Mouse (Mus musculus) testis, adult 2 months (tissue): ENCODE results near the gene Tjap1. TPM values are rescaled to one million over a fixed set of nuclear protein-coding genes. Genes with fewer than 3 reads are reported as not detected.
A peak's percentile ranks its signal among the peaks of the same experiment; 100 is the strongest.

Experiments used
- H3K27ac ChIP-seq: fragments of 200-500 bp; 2 replicates; pipeline ENCODE4 v1.5.1; 2012; ENCODE audit warnings: low read depth, low read length; ENCODE audit not compliant: control insufficient read depth, insufficient read depth
- H3K27me3 ChIP-seq: fragments of 200-500 bp; 2 replicates; pipeline ENCODE4 v1.6.1; 2012; ENCODE audit warnings: mild to moderate bottlenecking, low read length, moderate library complexity; ENCODE audit not compliant: control insufficient read depth, insufficient read depth
- H3K36me3 ChIP-seq: fragments of 200-500 bp; 2 replicates; pipeline ENCODE4 v1.6.1; 2012; ENCODE audit warnings: mild to moderate bottlenecking, low read length; ENCODE audit not compliant: control insufficient read depth, insufficient read depth
- H3K4me1 ChIP-seq: fragments of 200-500 bp; 2 replicates; pipeline ENCODE4 v1.6.1; 2012; ENCODE audit warnings: low read length; ENCODE audit not compliant: control insufficient read depth, insufficient read depth
- H3K4me3 ChIP-seq: fragments of 200-500 bp; 2 replicates; pipeline ENCODE4 v1.5.1; 2012; ENCODE audit warnings: low read depth, mild to moderate bottlenecking, low read length, moderate library complexity, mixed read lengths; ENCODE audit not compliant: control insufficient read depth
- CTCF ChIP-seq: fragments of 200-500 bp; IDR thresholded peaks from 2 replicates; pipeline ENCODE4 v1.5.1; 2012; ENCODE audit warnings: low read depth, mild to moderate bottlenecking, inconsistent platforms, low read length, moderate library complexity; ENCODE audit not compliant: control insufficient read depth, insufficient read depth, insufficient replicate concordance
- POLR2A ChIP-seq: fragments of 200-500 bp; IDR thresholded peaks from 2 replicates; pipeline ENCODE4 v1.6.1; 2012; ENCODE audit warnings: low read depth, mild to moderate bottlenecking, inconsistent platforms, low read length, moderate library complexity; ENCODE audit not compliant: control insufficient read depth
- polyA plus RNA-seq: library from polyadenylated mRNA; depleted of rRNA; stranded (reverse); fragments of >200 nt; gene quantifications from 2 replicates; pipeline ENCODE4 v1.2.3, GENCODE M21; 2012

Tjap1 gene
- polyA plus RNA-seq, 1 experiment, result 33.1 TPM

DNA sequence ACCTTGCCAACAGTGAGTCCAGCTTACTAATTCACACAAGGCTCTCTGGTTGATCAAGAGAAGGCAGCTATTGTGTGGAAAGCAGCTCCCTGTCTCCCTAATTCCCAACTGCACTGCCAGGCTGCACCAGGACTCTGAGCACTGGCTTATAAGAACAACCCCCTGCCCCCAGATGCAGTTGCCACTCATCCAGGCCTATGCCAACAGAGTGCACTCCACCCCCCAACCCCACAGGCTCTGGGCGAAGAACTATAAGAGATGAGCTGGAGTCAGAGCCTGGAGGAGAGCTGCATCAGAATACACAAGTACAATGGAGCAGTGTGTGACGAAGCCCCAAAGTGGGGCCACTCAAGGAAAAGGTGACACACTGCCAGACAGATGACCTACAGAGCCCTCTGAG is 10.8 kb downstream of the Tjap1 start:
- TF ChIP-seq POLR2A (no peak), CTCF (no peak)
- Histone ChIP-seq H3K27ac (no peak overlapping the region), H3K27me3 (no peaks in the 10 kb centered on the region), H3K4me3 (no peak overlapping the region), H3K36me3 (no peaks in the 10 kb centered on the region), H3K4me1 (no peaks in the 10 kb centered on the region; the same call in 1 of the 2 replicates)

DNA sequence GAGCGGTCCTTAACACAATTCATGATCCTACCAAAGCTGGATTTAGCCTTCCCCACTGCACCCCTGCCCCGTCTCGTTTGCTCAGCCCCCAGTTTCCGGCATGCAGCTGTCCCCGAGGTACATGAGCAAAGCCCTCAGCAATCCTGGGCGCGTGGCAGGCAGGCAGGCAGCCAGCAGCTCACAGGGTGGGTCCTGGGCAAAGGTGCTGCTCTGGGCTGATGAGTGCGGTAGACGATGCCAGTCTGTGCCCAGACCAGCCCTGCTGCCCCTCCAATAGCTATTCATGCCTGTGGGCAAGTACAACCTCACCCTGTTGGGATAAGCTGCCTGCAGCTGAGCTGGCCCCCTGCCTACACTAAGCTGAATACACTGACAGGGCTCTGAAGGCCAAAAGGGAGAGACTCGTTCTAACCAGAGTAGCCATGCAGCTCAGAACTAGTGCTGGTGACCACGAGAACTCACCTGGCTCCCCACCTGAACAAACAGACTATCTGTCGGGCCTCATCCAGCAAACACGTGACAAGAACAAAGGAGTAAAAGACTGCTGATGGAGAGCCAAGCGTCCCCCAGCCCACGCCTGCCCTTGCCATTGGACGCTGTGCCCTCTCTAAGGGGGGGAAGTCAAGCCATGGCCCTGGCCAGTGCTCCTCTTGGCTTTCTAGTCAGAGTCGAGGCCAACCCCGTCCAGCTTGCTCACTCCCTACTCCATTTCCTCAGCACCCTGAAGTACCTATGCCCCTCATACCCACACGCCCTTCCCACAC is 12.9 kb downstream of the Tjap1 start:
- H3K27me3 ChIP-seq, result no peaks in the 10 kb centered on the region
- no peak overlapping the region for H3K27ac ChIP-seq
- H3K4me1 ChIP-seq, result no peaks in the 10 kb centered on the region; the same call in 1 of the 2 replicates
- no peaks in the 10 kb centered on the region for H3K36me3 ChIP-seq
- no peak for TF ChIP-seq CTCF
- no peak for TF ChIP-seq POLR2A
- H3K4me3 ChIP-seq, result no peak overlapping the region

DNA sequence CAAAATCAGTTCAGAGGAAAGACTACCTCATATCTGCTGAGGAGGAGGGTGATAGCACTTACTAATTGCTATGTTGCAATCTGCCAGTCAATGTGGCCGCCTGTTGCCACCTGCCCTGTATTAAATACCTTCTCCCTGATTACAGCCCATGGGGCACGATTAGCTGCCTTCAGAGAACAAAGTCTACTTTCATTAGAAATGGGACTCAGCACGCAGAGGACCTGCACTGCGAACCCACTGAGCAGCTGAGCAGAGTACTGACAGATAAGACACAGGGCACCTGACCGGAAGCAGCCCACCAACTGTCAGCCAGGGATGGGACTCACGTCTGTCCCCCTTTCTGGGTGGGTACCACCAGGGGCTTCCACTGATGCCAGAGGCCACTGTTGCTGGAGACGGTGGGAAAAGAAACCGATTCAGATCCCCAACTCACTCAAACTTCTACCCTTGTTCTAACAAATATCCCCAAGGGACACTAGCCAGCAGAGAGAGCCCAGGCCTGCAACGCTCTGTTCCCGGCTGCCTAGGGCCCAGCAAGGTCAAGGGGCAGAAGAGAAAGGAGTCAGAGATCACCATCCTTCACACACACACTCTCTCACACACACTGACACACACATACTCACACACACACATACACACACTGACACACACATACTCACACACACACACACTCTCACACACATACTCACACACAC is 14.7 kb downstream of the Tjap1 start:
- Histone ChIP-seq H3K4me3 (no peak overlapping the region), H3K27me3 (no peaks in the 10 kb centered on the region), H3K27ac (no peak overlapping the region), H3K4me1 (no peaks in the 10 kb centered on the region; the same call in 1 of the 2 replicates), H3K36me3 (no peaks in the 10 kb centered on the region)
- no peak for TF ChIP-seq CTCF
- TF ChIP-seq POLR2A, result no peak

DNA sequence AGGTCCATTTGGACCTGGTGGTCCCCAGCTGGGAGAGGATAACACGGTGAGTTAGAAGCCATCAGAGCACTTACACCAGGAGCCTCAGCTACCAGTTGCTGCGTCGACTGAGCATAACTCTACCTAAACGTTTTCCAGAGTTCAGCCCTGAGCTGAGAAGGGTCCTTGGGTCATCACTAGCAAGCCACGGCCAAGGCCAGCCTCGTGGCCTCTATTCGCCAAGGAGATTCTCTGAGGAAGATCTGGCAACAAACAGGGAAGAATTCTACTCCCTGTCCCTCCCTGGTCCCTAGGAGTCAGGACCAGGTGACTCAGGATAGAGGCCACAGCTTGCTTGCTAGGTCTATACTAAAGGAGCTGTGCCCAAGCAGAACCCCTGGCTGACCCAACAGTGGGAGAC is 15.3 kb downstream of the Tjap1 start:
- Histone ChIP-seq H3K36me3 (no peaks in the 10 kb centered on the region), H3K4me1 (no peaks in the 10 kb centered on the region; the same call in 1 of the 2 replicates), H3K27ac (no peak overlapping the region), H3K4me3 (no peak overlapping the region), H3K27me3 (no peaks in the 10 kb centered on the region)
- TF ChIP-seq CTCF (no peak), POLR2A (no peak)

DNA sequence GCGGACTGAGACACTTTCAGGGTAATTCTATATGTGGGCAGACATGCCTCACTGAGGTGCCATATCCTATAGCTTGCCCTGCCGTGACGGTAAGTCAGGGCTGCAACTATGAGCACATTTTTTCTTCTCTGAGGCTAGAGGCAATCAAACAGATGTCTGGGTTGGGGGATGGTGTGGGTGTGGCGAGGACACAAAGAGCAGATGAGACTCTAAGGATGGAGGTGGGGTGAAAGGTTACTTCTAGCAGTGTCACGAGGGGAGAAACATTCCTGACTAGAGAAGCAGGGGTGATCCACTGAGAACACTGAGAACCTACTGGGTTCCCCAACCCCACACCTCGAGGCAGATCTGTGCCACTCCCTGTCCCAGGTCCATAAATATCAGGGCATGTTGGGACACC is 15.8 kb downstream of the Tjap1 start:
- no peak overlapping the region for H3K27ac ChIP-seq
- TF ChIP-seq POLR2A (no peak), CTCF (no peak)
- no peaks in the 10 kb centered on the region for H3K36me3 ChIP-seq
- H3K27me3 ChIP-seq, result no peaks in the 10 kb centered on the region
- no peak overlapping the region for H3K4me3 ChIP-seq
- no peaks in the 10 kb centered on the region; the same call in 1 of the 2 replicates for H3K4me1 ChIP-seq

DNA sequence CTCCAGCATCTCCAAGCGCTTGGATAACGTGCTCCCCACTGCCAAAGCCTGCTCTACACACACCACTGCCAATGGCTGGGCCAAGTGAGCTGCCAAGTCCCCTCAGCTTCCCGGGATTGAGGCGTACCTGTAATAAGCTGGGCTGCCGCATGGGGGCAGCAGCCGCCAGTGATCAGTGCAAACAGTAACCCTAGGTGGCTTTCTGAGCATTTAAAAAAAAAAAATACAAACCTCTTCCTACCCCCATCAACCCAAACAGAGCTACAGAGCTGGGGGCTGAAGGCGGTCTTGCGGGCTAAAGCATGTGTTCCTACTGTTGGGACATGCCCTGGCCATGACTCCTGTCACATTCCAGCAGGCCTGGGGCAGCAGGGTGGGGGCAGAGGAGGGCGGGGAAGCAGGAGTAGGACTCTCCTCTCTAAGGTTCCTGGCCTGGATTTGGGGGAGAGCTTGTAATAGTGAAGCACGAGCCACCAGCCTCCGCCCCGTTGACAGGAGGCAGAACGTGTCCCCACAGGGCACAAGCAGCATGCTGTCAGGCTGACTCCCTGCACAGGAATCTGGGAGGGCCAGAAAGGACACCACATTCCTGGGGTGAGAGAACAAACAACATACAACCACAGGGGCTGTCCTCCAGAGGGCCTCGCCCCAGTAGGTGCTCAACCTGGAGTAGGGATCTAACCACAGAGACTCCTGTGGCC is 16.8 kb downstream of the Tjap1 start:
- Histone ChIP-seq H3K4me1 (no peaks in the 10 kb centered on the region; the same call in 1 of the 2 replicates), H3K36me3 (no peaks in the 10 kb centered on the region), H3K27ac (no peak overlapping the region), H3K27me3 (no peaks in the 10 kb centered on the region), H3K4me3 (no peak overlapping the region)
- TF ChIP-seq POLR2A (no peak), CTCF (peak; percentile 58; the same call in 1 of the 2 replicates)

DNA sequence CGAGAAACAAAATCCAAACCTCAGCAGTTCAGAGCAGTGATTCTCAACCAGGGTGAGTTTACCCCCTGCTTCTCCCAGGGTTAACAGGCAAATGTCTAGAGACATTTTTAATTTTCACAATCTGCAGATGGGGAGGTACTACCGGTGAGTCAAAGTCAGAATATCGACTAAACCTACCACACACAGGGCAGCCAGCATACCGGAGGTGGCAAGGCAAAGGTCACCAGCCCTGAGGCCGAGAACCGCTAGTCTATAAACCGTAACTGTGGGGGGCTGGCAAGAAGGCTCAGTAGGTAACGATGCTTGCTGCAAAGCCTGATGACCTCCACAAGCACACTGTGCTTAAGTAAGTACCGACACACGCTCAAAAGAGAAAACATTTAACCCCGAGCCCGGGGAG is 17.3 kb downstream of the Tjap1 start:
- no peak overlapping the region for H3K4me3 ChIP-seq
- no peaks in the 10 kb centered on the region; the same call in 1 of the 2 replicates for H3K4me1 ChIP-seq
- H3K27me3 ChIP-seq, result no peaks in the 10 kb centered on the region
- H3K36me3 ChIP-seq, result no peaks in the 10 kb centered on the region
- no peak for TF ChIP-seq CTCF
- no peak for TF ChIP-seq POLR2A
- H3K27ac ChIP-seq, result no peak overlapping the region
